Mouse (Mus musculus) testis, postnatal 14 days (tissue): Measurements from ENCODE around the gene Stx19.

ENCODE experiments used
- DNase-seq: peaks from one replicate; pipeline ENCODE4 v3.0.0; 2021; ENCODE audit warnings: low spot score

Stx19 gene

GRCm38 (mm10) chr16:62814491-62814890 is at the start of gene Stx19:
Gene Stx19, plus strand, starts transcription at chr16:62814676.
- no peak for DNase-seq

DNA sequence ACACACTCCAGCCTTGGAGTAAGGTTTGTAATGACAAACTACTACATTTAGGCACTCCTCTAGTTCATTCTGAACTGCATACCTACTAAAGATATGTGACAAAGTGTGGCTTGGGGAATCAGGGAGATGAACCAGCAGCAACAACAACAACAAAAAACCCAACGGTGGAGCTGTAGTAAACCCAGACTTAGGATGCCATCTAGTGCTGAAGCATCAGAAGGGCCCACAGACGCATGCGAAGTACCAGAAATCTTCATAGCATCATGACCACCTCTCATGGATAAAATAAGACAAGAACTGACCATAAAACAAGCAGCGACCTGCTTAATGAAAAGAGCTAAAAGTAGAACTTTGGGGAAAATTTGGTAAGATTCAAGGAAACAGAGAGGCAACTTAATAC is 41.0 kb upstream of the Stx19 start:
- no peak for DNase-seq

DNA sequence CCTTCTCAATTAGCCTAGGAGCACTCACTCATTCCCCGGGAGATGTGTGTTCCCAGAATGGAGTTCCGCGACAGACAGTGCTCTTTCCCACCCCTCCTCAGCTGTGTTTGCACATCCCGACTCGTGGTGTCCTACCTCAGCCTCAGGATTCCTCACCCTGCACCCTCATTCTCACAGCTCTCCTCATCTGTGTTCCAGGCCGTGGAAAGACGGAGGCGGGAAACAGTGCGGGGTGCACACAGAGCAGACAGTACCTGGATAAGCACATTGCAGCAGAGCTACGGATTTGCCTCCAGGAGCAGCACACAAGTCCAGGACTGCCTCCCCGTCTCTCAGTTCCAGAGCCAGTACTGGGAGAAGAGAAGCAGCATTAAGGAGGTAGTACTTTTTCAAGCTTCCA is 38.4 kb upstream of the Stx19 start:
- no peak for DNase-seq

GRCm38 (mm10) chr16:62778282-62778681 is 36.2 kb upstream of the Stx19 start:
- no peak for DNase-seq

DNA sequence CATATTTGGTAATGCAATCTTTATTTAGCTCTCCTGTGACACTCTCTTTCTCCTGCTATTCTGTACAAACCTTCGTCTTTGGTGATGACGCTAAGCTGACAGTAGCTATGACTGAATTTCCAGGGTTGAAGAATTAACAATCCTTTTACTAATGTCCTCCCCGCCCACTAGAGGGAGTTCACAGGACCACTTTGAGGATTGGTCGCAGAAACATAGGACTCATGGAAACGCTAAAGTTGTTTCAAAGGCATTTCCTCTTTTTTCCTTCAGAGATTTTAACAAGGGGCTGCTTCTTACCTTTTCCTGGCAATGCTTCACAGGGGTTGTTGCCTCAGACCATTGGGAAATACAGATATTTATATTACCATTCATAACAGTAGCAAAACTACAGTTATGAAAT is 32.2 kb upstream of the Stx19 start:
- no peak for DNase-seq

- DNase-seq: peak; percentile 95
Measured at GRCm38 (mm10) chr16:62786621-62787331, 27.7 kb upstream of the Stx19 start, which contains the start of gene Nsun3. Gene Nsun3, minus strand, starts transcription at chr16:62786818.

DNA sequence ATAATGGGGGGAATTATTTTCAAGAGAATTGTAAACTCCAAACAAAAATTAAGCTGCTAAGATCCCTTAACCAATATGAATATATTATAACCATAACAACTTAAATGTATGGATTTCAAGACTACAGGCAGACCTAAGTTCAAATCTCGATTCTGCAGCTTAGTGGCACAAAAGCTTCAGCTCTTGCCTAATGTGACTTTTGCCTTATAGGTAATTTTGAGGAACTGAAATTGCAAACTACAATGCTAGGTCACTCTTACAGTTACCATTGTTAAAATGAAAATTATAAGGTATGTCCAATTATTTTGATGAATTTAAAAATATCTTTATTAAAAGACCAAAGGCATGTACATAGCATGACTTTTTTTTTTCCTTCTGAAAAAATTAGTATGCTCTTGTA is 17.9 kb upstream of the Stx19 start:
- DNase-seq: no peak

GRCm38 (mm10) chr16:62798808-62799207 is 15.7 kb upstream of the Stx19 start:
- DNase-seq: no peak

GRCm38 (mm10) chr16:62799426-62799825 is 15.1 kb upstream of the Stx19 start:
- no peak for DNase-seq

- no peak for DNase-seq
Measured at GRCm38 (mm10) chr16:62799839-62800238, 14.6 kb upstream of the Stx19 start.

GRCm38 (mm10) chr16:62804621-62805020 is 9.9 kb upstream of the Stx19 start:
- no peak for DNase-seq

DNA sequence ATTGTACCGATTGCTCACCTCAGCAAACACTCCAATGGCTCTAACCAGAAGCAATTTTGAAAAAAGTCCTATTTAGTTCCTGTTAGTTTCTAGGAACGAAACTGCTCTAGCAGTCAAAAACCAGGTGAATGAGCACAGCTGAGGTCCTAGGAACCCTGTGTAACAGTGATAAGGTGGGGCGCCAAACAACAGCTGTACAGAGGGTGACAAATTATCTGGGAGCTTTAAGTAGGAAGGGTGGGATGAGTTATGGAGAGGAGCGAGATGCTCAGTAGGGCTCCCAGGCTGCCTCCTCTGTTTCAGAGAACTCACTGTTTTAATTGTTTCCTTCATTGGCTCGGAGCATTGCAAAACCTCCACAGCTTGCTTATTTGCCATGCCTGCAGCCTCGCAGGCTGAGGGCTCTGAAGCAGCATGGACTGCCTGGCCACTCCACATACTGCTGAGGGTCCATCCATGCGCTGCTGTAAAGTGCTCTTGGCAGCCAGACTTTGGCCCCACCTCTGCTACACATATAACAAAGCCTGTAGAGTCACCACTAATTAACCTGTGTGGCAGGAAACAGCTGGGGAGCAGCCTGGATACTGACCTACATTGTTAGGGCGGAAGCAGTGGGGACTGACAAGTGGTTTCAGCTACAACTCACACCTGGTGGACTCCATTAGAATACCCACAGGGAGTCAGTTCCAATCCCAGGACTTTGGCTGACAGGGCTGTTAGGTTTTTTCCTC is 7.1 kb upstream of the Stx19 start:
- DNase-seq: no peak

DNA sequence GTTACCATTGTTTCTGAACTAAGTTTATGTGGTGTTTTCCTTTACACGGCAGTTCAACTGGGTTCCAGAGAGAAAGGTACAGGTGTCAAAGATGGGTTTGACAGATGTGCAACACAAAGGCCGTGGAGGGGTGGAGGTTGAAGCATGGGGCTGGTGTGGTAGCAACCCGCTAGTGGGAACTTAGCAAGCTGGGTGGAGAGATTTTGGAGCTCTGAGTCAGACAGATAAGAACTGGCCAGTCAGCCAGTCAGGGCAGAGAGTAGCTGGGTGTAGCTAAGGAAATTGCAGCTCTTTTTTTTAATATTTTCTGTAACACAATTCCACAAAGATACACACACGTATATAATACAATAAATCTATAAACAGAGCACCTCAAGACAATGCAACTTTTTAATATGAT is 3.6 kb upstream of the Stx19 start:
- DNase-seq: no peak

GRCm38 (mm10) chr16:62813790-62814189 is 686 bp upstream of the Stx19 start:
- DNase-seq: no peak

- DNase-seq: no peak
Measured at GRCm38 (mm10) chr16:62822472-62822871, 8.0 kb downstream of the Stx19 start.

DNA sequence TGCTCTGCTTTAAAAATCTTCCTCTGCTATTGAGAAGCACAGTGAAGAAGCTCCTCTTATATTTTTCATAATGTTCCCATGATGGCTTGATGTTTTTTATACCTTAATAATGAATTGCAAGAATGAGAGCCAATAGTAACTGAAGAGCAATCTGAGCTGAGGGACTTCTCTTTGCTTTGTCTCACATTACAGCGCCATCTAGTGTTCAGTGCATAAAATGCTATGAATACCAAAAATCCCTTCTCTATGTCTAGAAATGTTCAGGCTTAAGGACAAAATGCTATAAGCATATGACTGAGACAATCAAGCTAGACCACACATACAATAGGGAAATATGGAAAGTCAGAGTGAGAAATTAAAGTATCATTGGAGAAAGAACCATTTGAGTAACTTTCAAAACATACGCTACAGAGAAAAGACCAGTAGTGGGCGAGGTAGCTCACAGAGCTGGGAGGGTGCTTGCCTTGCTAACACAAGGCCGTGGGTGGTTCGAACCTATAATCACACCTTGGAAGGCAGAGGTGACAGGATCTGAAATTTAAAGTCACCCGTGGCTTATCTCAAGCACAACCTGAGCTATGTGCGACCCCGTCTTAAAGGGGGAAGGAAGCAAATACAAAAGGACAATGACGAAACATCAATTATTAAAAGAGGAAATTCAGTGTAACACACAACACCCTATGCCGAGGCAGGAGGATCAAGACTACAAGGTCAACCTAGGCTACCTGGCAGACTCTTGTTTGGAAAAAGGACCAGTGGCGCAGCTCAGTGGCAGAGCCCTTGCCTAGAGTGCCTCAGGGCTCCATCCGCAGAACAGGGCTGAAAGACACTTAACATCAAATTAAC is 11.9 kb downstream of the Stx19 start:
- no peak for DNase-seq

DNA sequence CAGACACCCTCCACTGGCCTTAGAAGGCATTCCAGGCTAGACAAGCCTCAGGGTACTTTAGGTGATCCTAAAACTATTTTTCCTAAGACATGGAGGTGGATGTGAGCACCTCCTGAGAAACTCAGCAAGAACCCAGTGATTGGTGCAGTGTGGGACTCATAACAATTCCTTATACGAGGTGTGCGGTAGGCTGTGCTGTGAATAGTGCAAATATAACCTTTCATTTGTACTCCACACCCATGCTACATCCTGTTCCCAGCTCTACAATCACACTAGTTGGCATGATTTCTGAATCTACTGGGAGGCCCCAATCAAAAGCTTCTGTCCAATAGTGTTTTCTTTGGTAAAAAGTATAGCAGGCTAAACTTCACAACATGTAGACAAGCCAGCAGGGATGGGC is 17.6 kb downstream of the Stx19 start:
- DNase-seq: no peak

DNA sequence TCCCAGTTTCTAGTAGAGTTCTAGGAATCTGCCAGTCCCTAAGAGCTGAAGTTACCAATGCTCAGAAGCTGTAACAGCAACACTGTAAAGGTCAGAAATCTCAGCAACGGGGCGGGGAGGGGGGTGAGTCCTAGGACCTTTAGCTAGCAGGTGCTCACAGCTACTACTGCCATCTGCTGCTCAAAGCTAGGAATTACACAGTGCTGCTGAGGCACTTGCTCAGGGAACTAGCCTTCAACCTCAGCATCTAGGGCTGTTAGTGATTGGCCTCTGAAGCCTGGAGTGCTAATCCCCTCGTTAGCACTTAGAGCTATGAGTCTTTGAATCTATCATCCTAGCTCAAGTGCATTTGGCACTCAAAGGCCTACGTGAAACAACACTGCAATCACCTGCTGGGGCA is 18.0 kb downstream of the Stx19 start:
- no peak for DNase-seq

DNA sequence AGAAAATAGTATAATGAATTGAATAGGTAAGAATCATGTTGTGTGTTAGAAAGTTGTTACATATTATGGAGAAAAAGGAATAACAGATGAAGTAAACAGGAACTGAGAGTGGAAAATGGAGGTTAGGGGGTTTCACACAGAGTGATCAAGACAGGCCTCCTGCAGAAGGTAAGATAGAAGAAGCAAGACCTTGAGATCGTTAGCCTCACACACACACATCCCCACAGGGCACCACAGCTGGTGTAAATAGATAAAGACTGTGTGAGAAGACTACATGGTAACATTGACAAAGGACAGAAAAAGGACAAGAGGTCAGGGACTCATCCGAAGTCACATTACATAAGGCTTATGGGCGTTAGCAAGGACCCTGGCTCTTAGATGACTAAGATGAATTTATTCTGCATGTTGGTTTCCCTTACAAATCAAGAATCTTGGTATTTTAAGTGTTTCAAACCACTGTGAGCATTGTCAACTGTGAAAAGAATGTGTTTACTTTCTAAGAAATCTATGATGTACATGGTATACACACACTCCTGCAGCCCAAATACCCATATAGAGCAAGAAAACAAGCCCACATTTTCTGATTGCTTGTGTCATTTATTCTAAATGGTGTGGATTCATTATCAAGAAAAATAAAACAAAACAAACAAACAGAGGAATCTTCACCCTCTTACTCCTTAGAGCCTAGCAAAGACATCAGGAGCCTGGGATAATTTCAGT is 19.7 kb downstream of the Stx19 start:
- no peak for DNase-seq

GRCm38 (mm10) chr16:62845341-62845740 is 30.9 kb downstream of the Stx19 start:
- no peak for DNase-seq

- DNase-seq: peak; percentile 96
Measured at GRCm38 (mm10) chr16:62846498-62847312, 32.2 kb downstream of the Stx19 start, which contains the start of gene Arl13b. Gene Arl13b, minus strand, starts transcription at chr16:62847040.
